Mouse (Mus musculus) CH12.LX (cell line): Measurements from ENCODE around the gene AC134908.4. TPM values are rescaled to one million over a fixed set of nuclear protein-coding genes. Genes with fewer than 3 reads are reported as not detected.

Experiments
- DNase-seq: peaks from one replicate; pipeline ENCODE4 v3.0.0-alpha.2; 2013; ENCODE audit errors: extremely low read depth
- H3K27ac ChIP-seq: 2 replicates; pipeline ENCODE4 v1.5.1; 2012; ENCODE audit warnings: low read depth, mild to moderate bottlenecking, control low read depth, moderate library complexity; ENCODE audit not compliant: insufficient read depth
- H3K27me3 ChIP-seq: replicated peaks from 2 replicates; pipeline ENCODE3; 2012; ENCODE audit warnings: inconsistent platforms
- H3K36me3 ChIP-seq, 2 experiments: replicated peaks in 1 of 2; 2 replicates each; pipeline versions ENCODE3 to v1.6.1; 2012; ENCODE audit warnings: inconsistent platforms in 1 of 2, low read length in 1 of 2, mild to moderate bottlenecking in 1 of 2, mixed read lengths in 1 of 2, moderate library complexity in 1 of 2; ENCODE audit not compliant: control insufficient read depth in 1 of 2, insufficient read depth in 1 of 2
- H3K4me1 ChIP-seq, 2 experiments: 2 replicates each; pipeline ENCODE4 v1.6.1; 2012; ENCODE audit warnings: inconsistent platforms in 1 of 2, moderate library complexity in 1 of 2; ENCODE audit not compliant: insufficient read depth in 2 of 2, control insufficient read depth in 1 of 2
- H3K4me2 ChIP-seq: 2 replicates; pipeline ENCODE4 v1.6.1; 2012; ENCODE audit warnings: low read depth, mild to moderate bottlenecking, control low read depth; ENCODE audit not compliant: poor library complexity, insufficient read depth, severe bottlenecking
- H3K4me3 ChIP-seq, 3 experiments: fragments of 150-350 bp in 1 of 3; sonication (generic) in 1 of 3; replicated peaks in 1 of 3; 2 replicates each; pipeline versions ENCODE3 to v1.5.1; 2011 to 2012; ENCODE audit warnings: low read depth in 2 of 3, low read length in 2 of 3, mild to moderate bottlenecking in 2 of 3, moderate library complexity in 2 of 3, control low read depth in 1 of 3, improper control_type of control experiment in 1 of 3, inconsistent platforms in 1 of 3, mixed read lengths in 1 of 3; ENCODE audit not compliant: poor library complexity in 1 of 3
- H3K79me2 ChIP-seq: replicated peaks from 2 replicates; pipeline ENCODE4 v1.6.1; 2012; ENCODE audit warnings: mild to moderate bottlenecking, moderate library complexity; ENCODE audit not compliant: control insufficient read depth, poor library complexity, insufficient read depth, severe bottlenecking; ENCODE audit errors: extremely low read depth
- H3K9ac ChIP-seq: 2 replicates; pipeline ENCODE4 v1.6.1; 2012; ENCODE audit warnings: low read depth, mild to moderate bottlenecking, control low read depth, moderate library complexity; ENCODE audit not compliant: insufficient read depth
- H3K9me3 ChIP-seq: replicated peaks from 2 replicates; pipeline ENCODE3; 2012; ENCODE audit warnings: low read length, inconsistent platforms, mixed read lengths
- BHLHE40 ChIP-seq: IDR thresholded peaks from 2 replicates; pipeline ENCODE4 v1.6.1; 2011; ENCODE audit warnings: mild to moderate bottlenecking, low read depth, low read length, improper control_type of control experiment
- CHD1 ChIP-seq: IDR thresholded peaks from 2 replicates; pipeline ENCODE4 v1.6.1; 2012; ENCODE audit warnings: low read depth, low read length, improper control_type of control experiment, inconsistent platforms
- CHD2 ChIP-seq: IDR thresholded peaks from 2 replicates; pipeline ENCODE4 v1.6.1; 2011; ENCODE audit warnings: low read length, improper control_type of control experiment
- CTCF ChIP-seq, 2 experiments: IDR thresholded peaks in 1 of 2; conservative IDR thresholded peaks in 1 of 2; 2 replicates each; pipeline ENCODE4 v1.5.1; 2011 to 2012; ENCODE audit warnings: low read depth in 2 of 2, low read length in 2 of 2, improper control_type of control experiment in 1 of 2, inconsistent platforms in 1 of 2, mild to moderate bottlenecking in 1 of 2, moderate library complexity in 1 of 2
- E2F4 ChIP-seq: IDR thresholded peaks from 2 replicates; pipeline ENCODE4 v1.6.1; 2011; ENCODE audit warnings: low read depth, low read length, improper control_type of control experiment; ENCODE audit not compliant: insufficient replicate concordance
- ELF1 ChIP-seq: IDR thresholded peaks from 2 replicates; pipeline ENCODE4 v1.6.1; 2014; ENCODE audit warnings: low read depth, mild to moderate bottlenecking, inconsistent platforms, low read length, improper control_type of control experiment
- EP300 ChIP-seq: IDR thresholded peaks from 2 replicates; pipeline ENCODE4 v1.6.1; 2011; ENCODE audit warnings: low read length, improper control_type of control experiment
- GABPA ChIP-seq: IDR thresholded peaks from 2 replicates; pipeline ENCODE4 v1.6.1; 2012; ENCODE audit warnings: low read depth, low read length, improper control_type of control experiment, inconsistent platforms; ENCODE audit not compliant: insufficient replicate concordance
- HCFC1 ChIP-seq: IDR thresholded peaks from 2 replicates; pipeline ENCODE4 v1.6.1; 2012; ENCODE audit warnings: low read depth, mild to moderate bottlenecking, inconsistent platforms, low read length, improper control_type of control experiment
- JUN ChIP-seq: IDR thresholded peaks from 2 replicates; pipeline ENCODE4 v1.6.1; 2011; ENCODE audit warnings: low read depth, mild to moderate bottlenecking, low read length, improper control_type of control experiment, moderate library complexity; ENCODE audit not compliant: insufficient read depth
- MAX ChIP-seq: IDR thresholded peaks from 2 replicates; pipeline ENCODE4 v1.6.1; 2011; ENCODE audit warnings: low read length, improper control_type of control experiment
- MAZ ChIP-seq: IDR thresholded peaks from 2 replicates; pipeline ENCODE4 v1.6.1; 2012; ENCODE audit warnings: low read depth, mild to moderate bottlenecking, inconsistent platforms, low read length, improper control_type of control experiment, moderate library complexity
- MXI1 ChIP-seq: IDR thresholded peaks from 2 replicates; pipeline ENCODE4 v1.6.1; 2011; ENCODE audit warnings: mild to moderate bottlenecking, low read depth, low read length, improper control_type of control experiment
- MYC ChIP-seq: IDR thresholded peaks from 2 replicates; pipeline ENCODE4 v1.6.1; 2011; ENCODE audit warnings: low read depth, mild to moderate bottlenecking, improper control_type of control experiment, low read length
- NELFE ChIP-seq: IDR thresholded peaks from 2 replicates; pipeline ENCODE4 v1.6.1; 2011; ENCODE audit warnings: low read depth, low read length, improper control_type of control experiment
- NRF1 ChIP-seq: IDR thresholded peaks from 2 replicates; pipeline ENCODE4 v1.6.1; 2014; ENCODE audit warnings: low read depth, mild to moderate bottlenecking, inconsistent platforms, low read length, improper control_type of control experiment, moderate library complexity
- PAX5 ChIP-seq: IDR thresholded peaks from 2 replicates; pipeline ENCODE4 v1.6.1; 2012; ENCODE audit warnings: low read length, inconsistent platforms, mixed read lengths
- POLR2A ChIP-seq: IDR thresholded peaks from 2 replicates; pipeline ENCODE4 v1.6.1; 2011; ENCODE audit warnings: low read depth, mild to moderate bottlenecking, improper control_type of control experiment, low read length
- POLR2AphosphoS2 ChIP-seq: IDR thresholded peaks from 2 replicates; pipeline ENCODE4 v1.6.1; 2011; ENCODE audit warnings: low read depth, low read length, improper control_type of control experiment
- RCOR1 ChIP-seq: conservative IDR thresholded peaks from 2 replicates; pipeline ENCODE4 v1.6.1; 2012; ENCODE audit warnings: low read depth, mild to moderate bottlenecking, inconsistent platforms, low read length, improper control_type of control experiment
- SMC3 ChIP-seq: IDR thresholded peaks from 2 replicates; pipeline ENCODE4 v1.6.1; 2011; ENCODE audit warnings: low read depth, low read length, improper control_type of control experiment
- TCF12 ChIP-seq: IDR thresholded peaks from 2 replicates; pipeline ENCODE4 v1.6.1; 2014; ENCODE audit warnings: low read depth, mild to moderate bottlenecking, inconsistent platforms, low read length, improper control_type of control experiment
- UBTF ChIP-seq: IDR thresholded peaks from 2 replicates; pipeline ENCODE4 v1.6.1; 2012; ENCODE audit warnings: low read depth, mild to moderate bottlenecking, inconsistent platforms, low read length, improper control_type of control experiment, moderate library complexity
- USF2 ChIP-seq: conservative IDR thresholded peaks from 2 replicates; pipeline ENCODE4 v1.6.1; 2011; ENCODE audit warnings: low read depth, low read length, improper control_type of control experiment
- ZC3H11A ChIP-seq: IDR thresholded peaks from 2 replicates; pipeline ENCODE4 v1.6.1; 2012; ENCODE audit warnings: low read depth, mild to moderate bottlenecking, inconsistent platforms, low read length, improper control_type of control experiment
- ZKSCAN1 ChIP-seq: IDR thresholded peaks from 2 replicates; pipeline ENCODE4 v1.6.1; 2012; ENCODE audit warnings: low read depth, inconsistent platforms, low read length, improper control_type of control experiment, borderline replicate concordance
- dilution Hi-C: fragments of 300-500 bp; cut with MboI; formaldehyde crosslinking; loops from 2 replicates; pipeline ENCODE4 v1.14.3; 2020; ENCODE audit warnings: low sequenced_read_pairs; ENCODE audit not compliant: extremely low pct_unique_long_range_greater_than_20kb, extremely low pct_ligation_motif_present
- in situ Hi-C: fragments of 300-500 bp; cut with MboI; formaldehyde crosslinking; loops from 3 replicates; pipeline ENCODE4 v1.14.3; 2019; ENCODE audit warnings: low sequenced_read_pairs, low pct_ligation_motif_present, low pct_unique_long_range_greater_than_20kb, mixed read lengths
- polyA plus RNA-seq: library from polyadenylated mRNA; unstranded; fragments of >175 nt; gene quantifications from 2 replicates; pipeline ENCODE4 v1.2.1, GENCODE M21; 2012; ENCODE audit warnings: low read depth; ENCODE audit not compliant: insufficient read length
- total RNA-seq, 2 experiments: library from RNA; depleted of rRNA; stranded (reverse); fragments of 300-350 nt in 1 of 2; fragments of >200 nt in 1 of 2; gene quantifications; 2 replicates each; pipeline ENCODE4 v1.2.3; 2012 to 2014

Gene AC134908.4
- total and polyA plus RNA-seq, 3 experiments, result not detected

GRCm38 (mm10) chr17:25840519-25840918 lies 45.1 kb upstream of the AC134908.4 start:
- Histone ChIP-seq H3K4me1 (peaks cover 12 to 15% of the 10 kb centered on the region in 2 experiments), H3K9ac (no peak overlapping the region), H3K4me3 (no peak overlapping the region), H3K27me3 (no peaks in the 10 kb centered on the region), H3K4me2 (no peak overlapping the region), H3K27ac (no peak overlapping the region), H3K79me2 (peaks cover 14% of the 10 kb centered on the region), H3K9me3 (no peaks in the 10 kb centered on the region), H3K36me3 (peaks cover 69 to 83% of the 10 kb centered on the region in 2 experiments)
- in situ Hi-C loops, result no loop called here
- dilution Hi-C loops, result no loop called here
- DNase-seq, result no peak
- TF ChIP-seq JUN (no peak), PAX5 (no peak), POLR2A (no peak), NRF1 (no peak), EP300 (no peak), CTCF (conservative IDR thresholded peaks at IDR 0.05 in 1 of 2, IDR thresholded peaks at IDR 0.05 in 1 of 2; ENCODE audit: low read depth in 2 of 2, low read length in 2 of 2) (no peak), NELFE (no peak), MYC (no peak), ZKSCAN1 (no peak), TCF12 (no peak), USF2 (no peak), MAX (no peak), MAZ (no peak), SMC3 (no peak)

- in situ Hi-C loops, result no loop called here
- H3K36me3 ChIP-seq, result peaks cover 73 to 84% of the 10 kb centered on the region in 2 experiments
- H3K9ac ChIP-seq, result no peak overlapping the region
- no peaks in the 10 kb centered on the region for H3K9me3 ChIP-seq
- TF ChIP-seq RCOR1 (no peak), ZC3H11A (no peak), POLR2A (no peak), BHLHE40 (no peak), UBTF (no peak), CHD1 (no peak), POLR2AphosphoS2 (no peak), HCFC1 (no peak), SMC3 (no peak), GABPA (no peak), JUN (no peak), MAX (no peak), E2F4 (no peak), USF2 (no peak), MAZ (no peak), ELF1 (no peak), MXI1 (no peak), CHD2 (no peak)
- TF ChIP-seq, all 38 proteins: peak for 0
- H3K79me2 ChIP-seq, result peaks cover 14% of the 10 kb centered on the region
- no peak for DNase-seq
- peaks cover 14 to 15% of the 10 kb centered on the region in 2 experiments for H3K4me1 ChIP-seq
- H3K4me3 ChIP-seq, result no peak overlapping the region
- H3K27me3 ChIP-seq, result no peaks in the 10 kb centered on the region
- dilution Hi-C loops, result no loop called here
- H3K4me2 ChIP-seq, result no peak overlapping the region
- no peak overlapping the region for H3K27ac ChIP-seq
Measured at GRCm38 (mm10) chr17:25839455-25840235, 44.2 kb upstream of the AC134908.4 start.
